Mouse (Mus musculus): ENCODE measurements at regions not wholly inside any gene's neighbourhood (a gene's known extent, or its start where the extent isn't known, plus 50 kb on each side); places are given as distances from the start of the nearest gene placed in this dataset.

- TF ChIP-seq EP300 (IDR thresholded peaks at IDR 0.05; ENCODE audit: low read depth) (no peak), CTCF (IDR thresholded peaks at IDR 0.05; ENCODE audit: low read depth) (no peak)
Measured at GRCm38 (mm10) chr3:58309601-58310000, 104.9 kb upstream of the Tsc22d2 start.

Measured in heart, postnatal 0 days (tissue).